Mouse (Mus musculus): ENCODE measurements around the gene Dync1li2. TPM values are rescaled to one million over a fixed set of nuclear protein-coding genes. Genes with fewer than 3 reads are reported as not detected.

The Dync1li2 gene
- polyA plus RNA-seq, 1 experiment from 2014 or later, result 59.0 TPM

DNA sequence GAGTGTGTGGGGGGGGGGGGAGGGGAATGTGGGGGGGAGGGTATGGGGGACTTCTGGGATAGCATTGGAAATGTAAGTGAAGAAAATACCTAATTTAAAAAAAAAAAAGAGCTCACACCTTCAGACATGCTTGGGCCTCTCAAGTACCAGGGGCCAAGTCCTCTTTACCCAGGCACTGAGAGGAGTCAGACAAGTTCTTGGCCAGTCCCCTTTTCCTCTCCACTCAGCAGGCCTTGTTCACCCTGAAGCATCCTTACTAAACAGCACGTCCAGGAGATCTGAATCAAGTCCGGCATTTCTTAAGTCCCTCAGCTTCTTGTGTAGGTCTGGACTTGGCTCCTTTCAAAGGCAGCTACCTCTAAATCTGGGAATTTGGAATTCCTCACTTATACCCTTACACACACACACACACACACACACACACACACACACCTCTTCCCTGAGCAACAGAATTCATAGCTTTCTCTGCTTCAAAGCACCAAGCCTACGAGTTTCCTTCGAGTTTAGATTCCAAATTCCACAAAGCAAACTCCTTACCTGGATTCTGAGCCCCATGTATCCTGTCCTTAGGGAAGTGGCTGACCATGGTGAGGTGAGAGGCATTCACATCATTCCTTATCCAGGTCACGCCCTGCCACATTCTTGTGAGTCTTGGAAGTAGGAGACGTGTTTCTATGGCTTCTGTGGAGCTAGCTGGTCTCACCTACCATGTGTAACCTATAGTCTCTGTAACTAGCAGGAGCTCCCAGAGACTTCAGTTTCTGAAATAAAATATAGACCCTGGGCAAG, 36.3 kb downstream of the Dync1li2 start:
- Histone ChIP-seq H3K4me2 (replicated peaks; ENCODE audit: low read depth, low read length) (no peak overlapping the region), H3K9me3 (ENCODE audit: low read length) (no peaks in the 10 kb centered on the region), H3K9ac (replicated peaks; ENCODE audit: low read length) (no peak overlapping the region), H3K4me1 (ENCODE audit: insufficient read depth, low read length) (peaks cover 4% of the 10 kb centered on the region; the same call in 1 of the 2 replicates), H3K27ac (ENCODE audit: low read length) (no peak overlapping the region), H3K27me3 (ENCODE audit: insufficient read depth, low read length) (no peaks in the 10 kb centered on the region), H3K4me3 (ENCODE audit: low read length) (no peak overlapping the region), H3K36me3 (ENCODE audit: insufficient read depth, low read length) (no peaks in the 10 kb centered on the region)
- no peak for ATAC-seq (ENCODE audit: low FRiP score, low TSS enrichment)
- WGBS, result 77% methylated on average over 6 of the region's 6 CpGs

DNA sequence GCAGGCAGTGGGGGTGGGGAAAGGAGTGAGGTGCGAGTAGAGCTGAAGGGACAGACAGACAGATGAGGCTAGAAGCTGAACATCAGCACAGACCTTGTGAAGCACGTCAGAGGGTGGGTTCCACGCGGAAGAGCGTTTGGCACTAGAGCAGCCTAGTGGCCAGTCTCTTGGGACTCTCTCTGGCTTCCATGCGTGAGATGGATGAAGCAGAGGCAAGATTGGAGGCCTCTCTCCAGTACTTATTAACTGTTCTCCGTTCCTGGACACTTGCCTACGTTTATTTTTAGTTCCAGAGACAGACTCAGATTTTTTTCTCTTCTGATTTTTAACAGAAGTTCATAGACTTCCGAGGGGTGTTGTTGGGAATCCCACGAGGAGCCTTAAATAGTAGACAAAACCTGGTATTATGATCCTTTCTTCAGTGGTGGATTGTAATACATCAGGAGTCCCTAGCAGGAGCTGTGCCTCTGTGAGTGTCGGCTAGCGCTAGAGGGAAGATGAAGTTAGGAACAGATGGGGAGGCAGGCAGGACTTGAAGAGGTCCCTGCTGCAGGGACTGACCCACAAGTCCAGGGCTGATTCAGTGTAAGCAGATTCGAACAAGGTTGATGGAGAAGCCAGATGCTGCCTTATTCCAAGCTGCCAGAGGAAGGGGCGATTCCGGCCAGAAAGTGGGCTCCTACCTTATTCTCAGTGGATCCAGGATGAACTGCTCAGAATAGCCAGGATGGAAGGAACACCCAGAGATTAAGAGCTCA, 37.2 kb downstream of the Dync1li2 start:
- WGBS, result 55% methylated on average over 15 of the region's 15 CpGs
- no peak overlapping the region for H3K27ac ChIP-seq (ENCODE audit: low read length)
- no peaks in the 10 kb centered on the region for H3K9me3 ChIP-seq (ENCODE audit: low read length)
- H3K4me3 ChIP-seq (ENCODE audit: low read length), result no peak overlapping the region
- peaks cover 4% of the 10 kb centered on the region; the same call in 1 of the 2 replicates for H3K4me1 ChIP-seq (ENCODE audit: insufficient read depth, low read length)
- H3K27me3 ChIP-seq (ENCODE audit: insufficient read depth, low read length), result no peaks in the 10 kb centered on the region
- ATAC-seq (ENCODE audit: low FRiP score, low TSS enrichment), result peak; percentile 47; the same call in 1 of the 2 replicates
- no peaks in the 10 kb centered on the region for H3K36me3 ChIP-seq (ENCODE audit: insufficient read depth, low read length)
- H3K9ac ChIP-seq (replicated peaks; ENCODE audit: low read length), result no peak overlapping the region
- no peak overlapping the region for H3K4me2 ChIP-seq (replicated peaks; ENCODE audit: low read depth, low read length)

DNA sequence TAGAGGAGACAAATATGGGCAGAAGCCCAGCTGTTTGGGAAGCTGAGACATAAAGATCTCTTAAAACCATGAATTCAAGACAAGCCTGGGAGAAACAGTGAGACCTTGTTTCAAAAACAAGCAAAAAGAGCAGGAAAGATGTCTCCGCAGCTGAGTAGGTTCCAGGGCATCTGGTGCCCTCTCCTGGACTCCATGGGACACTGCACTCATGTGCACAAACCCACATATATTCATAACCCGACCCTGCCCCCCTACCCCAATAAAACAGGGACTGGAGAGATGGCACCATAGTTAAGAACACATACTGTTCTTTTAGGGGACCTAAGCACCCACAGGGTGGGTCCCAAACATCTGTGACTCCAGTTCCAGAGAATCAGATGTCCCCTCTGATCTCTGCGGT, 39.3 kb downstream of the Dync1li2 start:
- Histone ChIP-seq H3K36me3 (ENCODE audit: insufficient read depth, low read length) (no peaks in the 10 kb centered on the region), H3K9ac (replicated peaks; ENCODE audit: low read length) (no peak overlapping the region), H3K9me3 (ENCODE audit: low read length) (no peaks in the 10 kb centered on the region), H3K4me3 (ENCODE audit: low read length) (no peak overlapping the region), H3K4me1 (ENCODE audit: insufficient read depth, low read length) (peaks cover 4% of the 10 kb centered on the region; the same call in 1 of the 2 replicates), H3K27ac (ENCODE audit: low read length) (no peak overlapping the region), H3K27me3 (ENCODE audit: insufficient read depth, low read length) (no peaks in the 10 kb centered on the region), H3K4me2 (replicated peaks; ENCODE audit: low read depth, low read length) (no peak overlapping the region)
- ATAC-seq (ENCODE audit: low FRiP score, low TSS enrichment), result no peak
- WGBS, result 85% methylated on average over 3 of the region's 3 CpGs

DNA sequence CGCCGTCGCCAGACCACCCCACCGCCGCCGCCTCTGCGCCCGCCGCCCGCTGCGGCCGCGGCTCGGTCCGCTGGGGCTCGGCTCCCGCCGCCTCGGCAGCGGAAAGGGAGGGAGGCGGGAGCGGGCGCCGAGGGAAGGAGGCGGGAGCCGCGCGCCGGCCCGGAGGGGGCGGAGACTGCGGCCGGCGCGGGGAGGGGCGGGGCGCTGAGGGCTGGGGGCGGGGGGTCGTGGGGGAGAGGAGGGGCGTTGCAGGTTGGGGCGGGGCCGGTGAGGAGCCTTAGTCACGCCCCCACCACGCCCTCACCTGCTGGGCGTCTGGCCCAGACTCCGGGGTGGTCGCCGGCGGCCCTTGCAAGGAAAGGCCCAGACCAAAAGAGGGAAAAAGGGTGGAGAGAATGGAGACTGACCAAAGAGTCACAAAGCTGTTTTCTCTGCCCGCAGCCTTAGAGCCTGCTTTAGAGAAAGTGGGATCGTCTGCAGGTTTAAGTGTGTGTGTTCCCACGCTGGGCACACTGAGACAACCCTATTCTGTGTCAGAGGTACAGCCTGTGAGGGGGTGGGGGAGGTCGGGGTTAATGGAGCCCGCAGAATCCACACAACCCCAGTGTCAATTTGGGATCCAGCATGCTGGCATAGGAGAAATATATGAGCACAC, 47.0 kb downstream of the Dync1li2 start, which contains the start of gene Cmtm4:
Cmtm4 (minus strand) TSS at position 105 of the 655 bp plus-strand sequence.
- Histone ChIP-seq H3K9me3 (ENCODE audit: low read length) (peaks cover 5% of the 10 kb centered on the region; the same call in 1 of the 2 replicates), H3K36me3 (ENCODE audit: insufficient read depth, low read length) (no peaks in the 10 kb centered on the region), H3K9ac (replicated peaks; ENCODE audit: low read length) (peak within 1 kb of the TSS; percentile 89), H3K4me3 (ENCODE audit: low read length) (peak within 1 kb of the TSS; percentile 88), H3K27me3 (ENCODE audit: insufficient read depth, low read length) (no peaks in the 10 kb centered on the region), H3K4me1 (ENCODE audit: insufficient read depth, low read length) (peaks cover 21% of the 10 kb centered on the region), H3K27ac (ENCODE audit: low read length) (peak within 1 kb of the TSS; percentile 81), H3K4me2 (replicated peaks; ENCODE audit: low read depth, low read length) (peak within 1 kb of the TSS; percentile 91)
- ATAC-seq (ENCODE audit: low FRiP score, low TSS enrichment), result peak; percentile 85
- WGBS, result 3% methylated on average over 29 of the region's 54 CpGs

DNA sequence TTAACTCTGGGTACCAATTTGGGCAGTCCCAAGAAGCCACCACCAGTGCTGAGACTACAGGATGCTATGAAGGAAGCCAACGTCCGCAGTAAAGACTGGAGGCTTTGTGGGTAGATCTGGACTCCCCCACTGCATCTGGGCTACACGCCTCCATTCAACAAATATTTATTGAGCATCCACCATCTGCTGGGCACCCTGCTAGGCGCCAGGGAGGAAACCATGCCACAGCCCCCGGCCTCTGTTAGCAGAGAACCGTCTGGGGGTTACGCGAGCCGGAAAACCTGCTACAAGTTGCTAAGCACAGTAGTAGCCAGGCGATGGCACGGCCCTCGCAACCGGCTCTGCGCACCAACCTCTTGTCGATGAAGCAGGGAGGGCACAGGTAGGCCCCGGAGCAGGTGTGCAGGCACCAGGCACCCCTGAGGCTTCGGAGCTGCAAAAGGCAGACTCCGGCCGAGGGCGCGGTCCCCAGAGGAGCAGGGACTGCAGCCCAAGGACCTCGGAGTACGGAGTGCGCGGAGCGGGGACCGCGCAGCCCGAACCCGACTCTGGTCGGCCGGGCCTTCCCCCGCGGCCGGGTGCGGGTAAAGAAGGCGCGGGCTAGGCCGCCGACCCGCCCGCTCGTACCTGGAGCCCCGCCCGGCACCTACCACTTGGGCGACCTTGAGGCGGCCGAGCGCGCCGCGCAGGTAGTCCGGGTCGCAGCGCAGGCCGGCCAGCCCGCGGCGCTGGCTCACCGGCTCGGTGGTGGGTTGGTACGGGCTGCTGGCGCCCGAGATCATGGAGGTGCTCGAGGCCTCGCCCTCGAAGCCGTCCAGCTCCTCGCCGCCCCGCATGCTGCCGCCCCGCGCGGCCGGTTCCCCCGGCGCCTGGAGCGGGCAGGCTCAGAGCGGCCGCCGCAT, 47.8 kb downstream of the Dync1li2 start:
- Histone ChIP-seq H3K27ac (ENCODE audit: low read length) (peak overlapping the region; percentile 81), H3K9ac (replicated peaks; ENCODE audit: low read length) (peak overlapping the region; percentile 89), H3K4me1 (ENCODE audit: insufficient read depth, low read length) (peaks cover 21% of the 10 kb centered on the region), H3K9me3 (ENCODE audit: low read length) (peaks cover 5% of the 10 kb centered on the region; the same call in 1 of the 2 replicates), H3K27me3 (ENCODE audit: insufficient read depth, low read length) (no peaks in the 10 kb centered on the region), H3K4me3 (ENCODE audit: low read length) (peak overlapping the region; percentile 88), H3K36me3 (ENCODE audit: insufficient read depth, low read length) (no peaks in the 10 kb centered on the region), H3K4me2 (replicated peaks; ENCODE audit: low read depth, low read length) (peak overlapping the region; percentile 91)
- peak; percentile 80 for ATAC-seq (ENCODE audit: low FRiP score, low TSS enrichment)
- WGBS, result 0% methylated on average over 48 of the region's 82 CpGs

DNA sequence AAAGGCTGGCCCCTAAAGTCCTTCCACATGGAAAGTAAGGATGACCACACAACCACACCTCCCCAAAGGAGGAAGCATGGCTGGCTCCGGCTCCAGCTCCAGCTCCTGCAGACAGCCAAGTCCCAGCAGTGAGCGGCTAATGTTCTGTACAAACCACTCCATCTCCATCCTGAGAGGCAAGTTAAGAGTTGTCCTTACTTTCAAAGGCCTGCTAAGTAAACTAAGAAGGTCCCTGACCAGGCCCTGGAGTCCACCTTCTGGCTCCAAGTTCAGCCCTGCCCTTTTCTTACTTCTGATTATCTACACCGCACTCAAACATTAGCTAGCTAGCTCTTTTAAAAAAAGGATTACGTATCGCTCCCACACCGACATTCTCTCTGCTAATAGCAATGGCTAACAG, 49.1 kb downstream of the Dync1li2 start:
- Histone ChIP-seq H3K4me3 (ENCODE audit: low read length) (peak overlapping the region; percentile 88), H3K9ac (replicated peaks; ENCODE audit: low read length) (peak overlapping the region; percentile 89), H3K9me3 (ENCODE audit: low read length) (peaks cover 5% of the 10 kb centered on the region; the same call in 1 of the 2 replicates), H3K4me2 (replicated peaks; ENCODE audit: low read depth, low read length) (peak overlapping the region; percentile 91), H3K36me3 (ENCODE audit: insufficient read depth, low read length) (no peaks in the 10 kb centered on the region), H3K4me1 (ENCODE audit: insufficient read depth, low read length) (peaks cover 21% of the 10 kb centered on the region), H3K27me3 (ENCODE audit: insufficient read depth, low read length) (no peaks in the 10 kb centered on the region), H3K27ac (ENCODE audit: low read length) (peak overlapping the region; percentile 21; the same call in 1 of the 2 replicates)
- no peak for ATAC-seq (ENCODE audit: low FRiP score, low TSS enrichment)
- WGBS, result 68% methylated on average over 6 of the region's 6 CpGs

DNA sequence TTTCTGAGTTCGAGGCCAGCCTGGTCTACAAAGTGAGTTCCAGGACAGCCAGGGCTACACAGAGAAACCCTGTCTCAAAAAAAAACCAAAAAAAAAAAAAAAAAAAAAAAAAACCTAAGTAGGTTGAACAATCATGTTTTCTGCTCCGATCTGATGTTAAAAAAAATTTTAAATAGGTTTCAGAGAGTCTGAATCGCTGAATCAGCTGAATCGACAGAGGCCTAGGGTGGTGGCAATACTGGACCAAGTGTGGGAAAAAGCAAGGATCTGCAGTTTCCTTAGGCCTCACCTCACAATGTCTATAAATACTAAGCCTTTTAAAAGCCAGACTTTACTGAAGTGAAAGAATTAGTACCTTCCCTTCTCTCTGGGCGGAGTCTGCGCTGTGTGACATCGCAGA, 49.7 kb downstream of the Dync1li2 start:
- Histone ChIP-seq H3K27me3 (ENCODE audit: insufficient read depth, low read length) (no peaks in the 10 kb centered on the region), H3K36me3 (ENCODE audit: insufficient read depth, low read length) (no peaks in the 10 kb centered on the region), H3K9ac (replicated peaks; ENCODE audit: low read length) (no peak overlapping the region), H3K27ac (ENCODE audit: low read length) (no peak overlapping the region), H3K9me3 (ENCODE audit: low read length) (peaks cover 4% of the 10 kb centered on the region; the same call in 1 of the 2 replicates), H3K4me1 (ENCODE audit: insufficient read depth, low read length) (peaks cover 22% of the 10 kb centered on the region), H3K4me2 (replicated peaks; ENCODE audit: low read depth, low read length) (peak overlapping the region; percentile 91; the same call in 1 of the 2 replicates), H3K4me3 (ENCODE audit: low read length) (no peak overlapping the region)
- ATAC-seq (ENCODE audit: low FRiP score, low TSS enrichment), result no peak
- WGBS, result 89% methylated on average over 7 of the region's 7 CpGs

DNA sequence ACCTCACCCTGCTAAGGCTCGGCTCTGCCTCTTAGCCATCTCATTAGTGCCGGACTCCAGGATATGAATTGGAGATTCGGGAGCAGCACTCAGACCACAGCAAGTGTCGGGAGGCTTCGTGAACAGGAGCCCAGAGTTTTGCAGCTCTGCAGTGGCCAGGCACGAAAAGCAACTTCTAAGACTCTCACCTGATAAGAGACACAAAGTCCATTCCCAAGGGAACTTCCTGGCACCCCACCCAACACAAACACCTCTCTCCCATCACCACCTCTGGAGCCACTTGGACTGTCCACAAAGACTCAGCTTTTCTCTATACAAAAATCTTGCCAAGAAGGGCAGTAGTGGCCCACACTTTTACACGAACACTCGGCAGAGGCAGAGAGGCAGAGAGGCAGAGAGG, 52.6 kb downstream of the Dync1li2 start:
- Histone ChIP-seq H3K4me3 (ENCODE audit: low read length) (no peak overlapping the region), H3K4me2 (replicated peaks; ENCODE audit: low read depth, low read length) (no peak overlapping the region), H3K36me3 (ENCODE audit: insufficient read depth, low read length) (no peaks in the 10 kb centered on the region), H3K9ac (replicated peaks; ENCODE audit: low read length) (no peak overlapping the region), H3K4me1 (ENCODE audit: insufficient read depth, low read length) (peaks cover 42% of the 10 kb centered on the region), H3K27ac (ENCODE audit: low read length) (no peak overlapping the region), H3K27me3 (ENCODE audit: insufficient read depth, low read length) (no peaks in the 10 kb centered on the region), H3K9me3 (ENCODE audit: low read length) (no peaks in the 10 kb centered on the region)
- no peak for ATAC-seq (ENCODE audit: low FRiP score, low TSS enrichment)
- 83% methylated on average over 8 of the region's 8 CpGs for WGBS

DNA sequence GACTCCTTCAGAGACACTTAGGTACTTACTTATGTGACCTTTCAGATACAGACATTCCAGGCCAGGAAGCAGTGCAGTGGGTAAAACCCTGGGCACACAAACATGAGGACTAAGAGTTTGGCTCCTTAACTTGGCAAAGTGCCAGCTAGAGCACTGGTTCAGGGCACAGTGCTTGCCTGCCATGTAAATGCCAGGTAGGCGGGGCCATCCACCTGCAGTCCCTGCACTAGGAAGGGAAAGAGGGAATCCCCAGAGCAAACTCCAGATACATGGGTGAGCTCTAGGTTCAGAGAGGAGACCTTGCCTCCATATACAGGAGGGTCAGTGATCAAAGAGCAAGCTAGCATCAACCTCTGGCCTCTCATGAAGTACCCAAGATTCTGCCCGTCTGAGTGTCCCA, 54.9 kb downstream of the Dync1li2 start:
- Histone ChIP-seq H3K27me3 (ENCODE audit: insufficient read depth, low read length) (no peaks in the 10 kb centered on the region), H3K9me3 (ENCODE audit: low read length) (no peaks in the 10 kb centered on the region), H3K4me2 (replicated peaks; ENCODE audit: low read depth, low read length) (no peak overlapping the region), H3K9ac (replicated peaks; ENCODE audit: low read length) (no peak overlapping the region), H3K36me3 (ENCODE audit: insufficient read depth, low read length) (no peaks in the 10 kb centered on the region), H3K4me3 (ENCODE audit: low read length) (no peak overlapping the region), H3K27ac (ENCODE audit: low read length) (no peak overlapping the region), H3K4me1 (ENCODE audit: insufficient read depth, low read length) (peaks cover 40% of the 10 kb centered on the region)
- peak; percentile 65; the same call in 1 of the 2 replicates for ATAC-seq (ENCODE audit: low FRiP score, low TSS enrichment)
- 67% methylated on average over 2 of the region's 2 CpGs for WGBS

All from kidney, embryonic 16.5 days (tissue).